Mouse (Mus musculus) retina, adult 2 months (tissue): ENCODE results near the gene Vmn1r225.
"Not testable (repeated sequence)": the region's sequence is repeated elsewhere in the genome, so short reads cannot be mapped to it uniquely, and the experiment has no call there.

ENCODE experiments used
- DNase-seq: peaks from one replicate; pipeline ENCODE4 v3.0.0-alpha.2; 2012; ENCODE audit warnings: low read depth, low spot score

Vmn1r225 gene

GRCm38 (mm10) chr17:20497858-20498257, at the start of gene Vmn1r225:
Vmn1r225 (plus strand) TSS chr17:20498158.
- no peak for DNase-seq

DNA sequence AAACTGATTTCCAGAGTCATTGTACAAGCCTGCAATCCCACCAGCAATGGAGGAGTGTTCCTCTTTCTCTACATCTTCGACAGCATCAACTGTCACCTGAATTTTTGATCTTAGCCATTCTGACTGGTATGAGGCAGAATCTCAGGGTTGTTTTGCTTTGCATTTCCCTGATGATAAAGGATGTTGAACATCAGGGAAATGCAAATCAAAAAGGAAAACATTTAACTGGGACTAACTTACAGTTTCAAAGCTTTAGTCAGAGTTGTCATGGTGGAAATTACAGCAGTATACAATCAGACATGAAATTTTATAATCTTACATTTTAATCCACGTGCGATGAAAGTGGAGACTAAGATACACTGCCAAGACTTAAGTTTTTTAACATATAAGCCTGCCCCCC, 24.6 kb upstream of the Vmn1r225 start:
- DNase-seq: no peak

GRCm38 (mm10) chr17:20481231-20481630, 16.7 kb upstream of the Vmn1r225 start, which contains the start of gene Vmn2r108:
Vmn2r108 (minus strand) TSS chr17:20481331.
- no peak for DNase-seq

DNA sequence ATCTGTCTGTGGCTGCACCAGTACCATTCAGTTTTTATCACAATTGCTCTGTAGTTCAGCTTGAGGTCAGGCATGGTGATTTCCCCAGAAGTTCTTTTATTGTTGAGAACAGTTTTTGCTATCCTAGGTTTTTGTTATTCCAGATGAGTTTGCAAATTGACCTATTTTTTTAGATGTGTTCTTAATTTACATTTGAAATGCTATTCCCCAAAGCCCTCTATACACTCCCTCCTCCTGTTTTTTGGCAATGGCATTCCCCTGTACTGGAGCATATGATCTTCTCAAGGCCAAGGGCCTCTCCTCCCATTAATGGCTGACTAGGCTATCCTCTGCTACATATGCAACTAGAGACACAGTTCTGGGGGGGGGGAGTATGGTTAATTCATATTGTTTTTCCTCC, 10.3 kb downstream of the Vmn1r225 start:
- DNase-seq: not testable (repeated sequence)
